Mouse (Mus musculus): ENCODE data around the gene Lmo3.

The Lmo3 gene

GRCm38 (mm10) chr6:138422671-138423321 lies 159.0 kb downstream of the Lmo3 start:
- in situ Hi-C loops (cut with MseI, MboI) = no loop called here

- in situ Hi-C loops (cut with MseI, MboI) = no loop called here
These were observed 159.7 kb downstream of the Lmo3 start for GRCm38 (mm10) chr6:138421931-138422531.

DNA sequence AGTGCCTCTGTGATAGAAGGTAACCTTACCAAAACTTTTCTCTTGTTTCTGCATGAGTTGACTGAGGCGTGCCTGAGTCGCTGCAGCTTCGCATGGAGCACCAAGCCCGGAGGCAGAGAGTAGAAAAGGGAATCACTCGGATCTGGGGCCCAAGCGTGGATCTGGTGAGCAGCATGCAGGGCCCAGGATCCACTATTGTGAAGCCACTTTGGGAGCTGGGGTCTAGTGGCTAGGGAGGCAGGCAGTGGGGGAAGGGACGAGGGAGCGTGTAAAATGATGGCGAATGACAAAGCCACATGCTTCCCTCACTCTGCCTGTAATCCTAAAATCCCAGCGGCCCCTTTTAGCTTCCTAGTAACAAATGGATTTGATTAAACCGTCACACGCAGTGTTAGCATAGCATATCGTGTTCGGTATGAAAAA lies 160.6 kb downstream of the Lmo3 start:
- in situ Hi-C loops (cut with MseI, MboI) = no loop called here

DNA sequence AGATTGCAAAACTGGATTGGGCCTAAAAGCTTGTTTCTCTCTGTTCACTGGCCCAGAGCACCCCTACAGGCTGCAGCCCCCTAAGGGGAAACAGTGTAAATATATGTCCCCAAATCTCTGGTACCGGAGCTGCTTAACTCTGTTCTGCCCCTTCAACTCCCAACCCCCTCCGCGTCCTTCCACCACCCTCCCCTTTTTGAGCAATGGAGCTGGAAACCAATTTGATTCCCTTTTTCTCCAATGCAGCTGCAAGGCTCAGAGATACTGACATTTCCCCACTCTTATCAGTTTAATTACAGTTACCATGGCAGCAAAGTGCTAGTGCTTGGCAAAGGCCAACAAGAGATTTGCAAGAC lies 161.3 kb downstream of the Lmo3 start:
- in situ Hi-C loops (cut with MseI, MboI) = no loop called here

DNA sequence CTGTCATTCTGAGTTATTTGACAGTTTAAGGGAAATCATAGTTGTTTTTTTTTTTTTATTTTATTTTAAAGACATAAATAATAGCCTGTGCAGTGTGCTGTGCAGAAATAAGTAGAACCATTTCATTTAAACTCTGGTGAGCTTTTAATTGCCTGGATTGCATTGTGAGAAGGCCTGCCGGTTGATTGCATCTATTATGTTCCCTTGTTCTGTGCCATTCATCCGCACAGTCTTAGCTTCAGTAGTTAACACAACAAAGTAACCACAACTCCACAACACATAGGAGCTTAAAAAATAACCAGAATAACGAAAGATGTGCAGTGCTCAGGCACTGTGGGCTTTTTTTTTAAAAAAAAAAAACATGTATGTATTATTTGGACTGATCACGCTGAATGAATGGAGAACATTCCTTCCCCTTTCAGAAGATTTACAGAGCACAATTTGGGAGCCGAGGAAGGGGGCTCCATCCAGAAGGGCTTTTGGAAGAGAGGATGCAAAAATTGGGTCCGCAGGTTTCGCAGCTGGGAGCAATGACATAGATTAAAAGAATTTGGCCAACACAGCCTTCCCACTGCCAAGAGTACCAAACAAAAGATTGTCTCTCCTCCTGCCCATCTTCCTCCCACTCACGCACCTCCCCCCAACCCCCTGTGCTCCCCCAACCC lies 161.8 kb downstream of the Lmo3 start:
- in situ Hi-C loops (cut with MseI, MboI) = no loop called here

GRCm38 (mm10) chr6:138412075-138412474 lies 169.7 kb downstream of the Lmo3 start:
- in situ Hi-C loops (cut with MseI, MboI) = no loop called here

- in situ Hi-C loops (cut with MseI, MboI) = no loop called here
These were observed 179.7 kb downstream of the Lmo3 start for GRCm38 (mm10) chr6:138402031-138402430.

DNA sequence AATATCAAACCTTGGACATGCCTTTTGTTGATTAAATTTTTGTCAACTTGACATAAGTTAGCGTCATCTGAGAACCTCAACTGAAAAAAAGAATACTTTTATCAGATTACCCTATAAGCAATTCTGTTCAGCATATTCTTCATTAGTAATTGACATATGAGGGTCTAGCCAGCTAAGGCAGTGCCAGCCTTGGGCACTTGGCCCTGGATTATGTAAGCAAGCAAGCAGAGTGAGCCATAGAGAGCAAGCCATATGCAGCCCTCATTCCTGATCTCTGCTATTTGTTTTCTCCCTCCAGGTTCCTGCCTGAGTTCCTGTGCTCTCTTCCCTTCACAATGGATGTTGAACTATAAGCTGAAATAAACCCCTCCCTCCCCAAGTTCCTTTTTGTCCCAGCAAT lies 182.9 kb downstream of the Lmo3 start:
- in situ Hi-C loops (cut with MseI, MboI) = no loop called here

DNA sequence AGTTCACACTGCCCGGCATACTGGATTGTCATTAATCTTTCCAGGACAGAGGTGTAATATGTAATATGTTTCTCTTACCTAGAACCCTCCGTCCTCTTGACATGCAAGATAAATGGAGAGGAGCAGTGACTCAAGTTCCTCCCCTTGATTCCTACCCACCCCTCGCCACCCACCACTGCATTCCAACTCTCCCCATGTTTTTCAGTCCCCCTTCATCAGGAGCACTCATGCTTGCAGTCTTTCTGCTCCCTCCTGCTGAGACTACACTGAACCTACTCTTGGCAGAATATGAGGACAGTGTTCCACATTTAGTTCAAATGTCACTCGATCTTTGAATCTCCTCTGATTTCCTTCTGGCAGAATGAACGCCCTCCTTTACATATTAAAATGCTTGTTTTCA lies 190.7 kb downstream of the Lmo3 start:
- in situ Hi-C loops (cut with MseI, MboI) = no loop called here

GRCm38 (mm10) chr6:138388168-138388936 lies 193.4 kb downstream of the Lmo3 start:
- in situ Hi-C loops (cut with MseI, MboI) = no loop called here

DNA sequence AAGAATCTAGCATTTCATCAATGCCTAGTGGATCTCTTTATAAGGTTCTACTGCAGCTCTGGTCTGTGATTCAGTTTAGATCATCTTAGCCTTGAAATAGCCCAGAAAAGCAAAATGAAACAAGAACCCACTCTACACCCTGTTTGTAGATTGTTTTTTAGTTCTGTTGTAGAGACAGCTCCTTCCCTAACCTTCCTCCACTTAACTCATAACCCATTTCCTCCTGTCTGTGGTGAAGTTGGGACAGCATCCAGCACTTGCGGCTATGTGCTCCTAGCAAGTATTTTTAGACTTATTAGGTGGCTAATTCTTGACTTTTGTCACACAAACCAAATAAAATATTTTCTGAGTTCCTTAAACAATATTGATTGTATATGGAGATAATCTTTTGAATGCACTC lies 198.6 kb downstream of the Lmo3 start:
- in situ Hi-C loops (cut with MseI, MboI) = no loop called here

GRCm38 (mm10) chr6:138371176-138371575 lies 210.6 kb downstream of the Lmo3 start:
- in situ Hi-C loops (cut with MseI, MboI) = no loop called here

- in situ Hi-C loops (cut with MseI, MboI) = no loop called here
These were observed 217.7 kb downstream of the Lmo3 start for GRCm38 (mm10) chr6:138364111-138364510.

DNA sequence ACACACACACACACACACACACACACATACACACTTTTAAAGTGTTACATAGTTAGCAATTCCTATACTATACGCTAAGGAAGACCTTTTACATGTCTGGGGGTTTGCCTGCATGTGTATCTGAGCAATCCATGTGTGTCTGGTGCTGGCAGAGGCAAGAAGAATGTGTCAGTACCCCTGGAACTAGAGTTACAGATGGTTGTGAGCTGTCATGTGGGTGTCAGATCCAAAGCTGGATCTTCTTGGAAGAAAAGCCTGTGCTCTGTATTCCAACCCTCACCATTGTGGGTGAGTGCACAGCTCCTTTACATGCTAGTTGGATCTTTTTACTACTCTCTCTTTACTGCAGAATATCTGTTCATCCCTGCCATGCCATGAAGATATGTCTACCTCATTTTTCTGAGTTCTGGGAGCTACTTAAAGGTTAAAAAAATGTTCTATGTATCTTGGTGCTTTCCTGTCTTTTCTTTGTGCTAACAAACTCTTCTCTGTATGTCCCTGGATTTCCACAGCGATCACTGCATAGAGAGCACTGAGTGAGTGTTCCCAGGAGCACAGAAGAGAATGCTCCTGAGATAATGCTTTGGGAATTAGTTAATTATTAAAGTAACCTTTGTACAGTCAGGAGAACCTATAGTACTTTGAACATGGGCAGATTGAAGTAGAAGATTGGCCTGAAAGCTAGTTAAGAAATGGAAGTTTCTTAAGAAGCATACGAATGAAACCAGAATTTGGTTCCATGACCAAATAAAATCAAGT lies 231.0 kb downstream of the Lmo3 start:
- in situ Hi-C loops (cut with MseI, MboI) = no loop called here

DNA sequence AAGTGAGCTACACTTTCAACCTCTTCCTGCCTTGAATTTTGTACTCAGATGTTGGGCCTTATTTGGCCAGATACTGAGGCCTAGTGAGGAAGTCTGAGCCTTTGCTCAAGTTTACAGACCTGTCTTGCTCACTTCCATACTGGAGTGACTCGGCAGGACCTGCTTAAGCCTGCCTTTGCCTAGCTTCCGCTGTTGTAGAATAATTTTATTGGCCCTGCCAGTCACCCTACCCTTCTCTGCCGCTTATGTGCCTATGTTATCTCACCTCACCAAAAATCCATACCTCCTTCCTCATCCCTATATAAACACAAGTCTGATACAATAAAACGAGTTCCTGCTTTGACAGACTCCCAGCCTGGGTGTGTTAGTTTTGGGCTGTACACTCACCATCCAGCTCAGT lies 235.2 kb downstream of the Lmo3 start:
- in situ Hi-C loops (cut with MseI, MboI) = no loop called here

GRCm38 (mm10) chr6:138335858-138336257 lies 245.9 kb downstream of the Lmo3 start:
- in situ Hi-C loops (cut with MseI, MboI) = no loop called here

DNA sequence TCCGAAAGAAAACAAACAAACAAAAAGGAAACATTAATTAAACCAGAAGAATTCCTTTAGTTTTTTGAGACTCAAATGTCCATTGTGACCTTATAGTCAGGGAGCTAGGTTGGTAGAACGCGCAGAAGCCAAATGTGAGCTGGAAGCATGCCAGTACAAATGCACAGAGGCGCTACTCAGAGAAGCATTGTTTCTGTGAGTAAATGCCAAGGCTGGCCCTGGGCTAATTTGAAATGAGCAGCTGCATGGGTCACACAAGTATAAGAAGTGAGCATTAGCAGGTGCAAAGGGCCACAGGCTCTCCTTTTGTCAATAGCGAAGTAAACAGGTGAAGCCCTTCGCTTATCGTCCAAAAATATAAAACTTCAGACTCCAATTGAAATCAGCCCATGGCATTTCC lies 247.8 kb downstream of the Lmo3 start:
- in situ Hi-C loops (cut with MseI, MboI) = no loop called here

DNA sequence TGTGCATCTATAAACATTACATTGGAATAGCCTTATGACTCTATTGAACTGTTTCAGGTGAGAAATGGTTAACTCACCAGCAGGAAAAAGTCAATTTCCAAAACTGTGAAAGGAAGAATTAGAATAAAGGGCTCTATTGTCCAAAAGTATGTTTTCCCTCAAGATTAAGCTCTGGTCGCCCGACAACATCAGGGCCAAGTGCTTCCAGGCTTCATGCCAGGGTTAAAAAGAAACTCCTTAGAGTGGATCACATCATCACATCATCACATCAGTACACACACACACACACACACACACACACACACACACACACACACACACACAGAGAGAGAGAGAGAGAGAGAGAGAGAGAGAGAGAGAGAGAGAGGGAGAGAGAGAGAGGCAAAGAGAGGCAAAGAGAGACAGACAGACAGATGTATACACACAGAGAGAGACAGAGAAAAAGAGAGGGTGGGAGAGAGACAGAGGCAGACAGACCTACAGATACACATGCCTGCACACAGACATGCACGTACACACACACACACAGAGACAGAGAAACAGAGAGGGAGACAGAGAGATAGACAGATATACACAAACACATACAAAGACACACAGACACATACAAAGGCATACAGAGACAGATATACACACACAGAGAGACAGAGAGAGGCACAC lies 255.9 kb downstream of the Lmo3 start:
- in situ Hi-C loops (cut with MseI, MboI) = no loop called here

DNA sequence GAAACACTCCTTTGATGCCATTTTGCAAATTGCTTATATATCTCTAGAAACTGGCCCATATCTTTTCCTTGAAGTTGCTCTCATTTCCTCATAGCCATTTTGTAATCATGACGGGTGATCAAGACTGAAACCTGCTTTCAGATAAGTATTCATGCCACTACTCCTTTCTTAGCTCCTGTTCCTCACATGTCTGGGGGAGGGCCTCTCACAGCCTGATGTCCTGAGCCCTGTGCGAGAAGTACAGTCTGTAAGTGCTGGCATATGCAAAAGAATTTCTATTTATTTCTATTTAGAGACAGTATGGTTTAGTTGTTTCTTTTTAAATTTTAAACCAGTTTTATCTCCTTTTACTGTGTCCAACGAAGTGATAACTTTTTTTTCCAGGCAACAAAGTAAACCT lies 256.6 kb downstream of the Lmo3 start:
- in situ Hi-C loops (cut with MseI, MboI) = no loop called here

DNA sequence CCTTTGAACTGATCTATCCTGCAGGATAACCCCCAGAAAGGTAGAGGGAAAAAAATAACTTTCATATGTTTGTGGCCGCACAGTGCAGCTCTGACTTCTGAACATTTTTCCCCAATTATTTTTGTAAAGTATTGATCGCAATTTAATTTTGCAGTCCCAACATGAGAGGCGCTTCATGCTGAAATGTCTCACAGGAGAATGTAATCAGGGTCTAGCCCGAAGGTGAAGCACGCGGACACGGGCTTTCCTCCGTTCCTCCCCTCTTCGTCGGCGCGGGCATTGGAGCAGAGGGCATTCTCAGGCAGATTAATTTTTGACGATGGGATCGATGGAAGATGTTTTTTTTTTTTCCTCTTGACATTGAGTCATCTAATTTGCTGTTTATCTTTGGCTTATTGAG lies 258.4 kb downstream of the Lmo3 start:
- in situ Hi-C loops (cut with MseI, MboI) = no loop called here

- in situ Hi-C loops (cut with MseI, MboI) = no loop called here
These were observed 261.5 kb downstream of the Lmo3 start for GRCm38 (mm10) chr6:138320190-138320737.

All from mouse trophoblast stem cell (cell line).